Mouse (Mus musculus): ENCODE results near the gene Lrrc43. TPM values are rescaled to one million over a fixed set of nuclear protein-coding genes. Genes with fewer than 3 reads are reported as not detected.

The Lrrc43 gene
- not detected in 2 replicates for polyA plus RNA-seq (2015; fragmentation: Nextera tagmentation; extraction: Ambion mirVana)

GRCm38 (mm10) chr5:123489112-123489785 lies at the start of gene Lrrc43, which contains the start of gene Il31:
TSS of gene Lrrc43 (plus strand) at chr5:123489305.
TSS of gene Il31 (minus strand) at chr5:123489489.
- no peak within 1 kb of the TSS; the same call in 1 of the 2 replicates for H3K9ac ChIP-seq (replicated peaks)
- no peak for TF ChIP-seq CTCF (IDR thresholded peaks at IDR 0.05; ENCODE audit: low read depth)
- no peak for TF ChIP-seq EP300 (IDR thresholded peaks at IDR 0.05; ENCODE audit: low read depth)
- WGBS (ENCODE audit: insufficient replicate concordance), result 11% methylated on average over 25 of the region's 25 CpGs
- H3K9me3 ChIP-seq (ENCODE audit: low read length), result no peaks in the 10 kb centered on the region
- ATAC-seq (no peak), DNase-seq (no peak)
- H3K4me2 ChIP-seq (ENCODE audit: low read depth, low read length), result 0 out of 2 replicates have a peak within 1 kb of the TSS, but pooled peaks have one; percentile 13
- no peak within 1 kb of the TSS for H3K4me3 ChIP-seq (ENCODE audit: low read depth, low read length)
- H3K27me3 ChIP-seq (ENCODE audit: insufficient read depth, low read length), result peaks cover 5% of the 10 kb centered on the region; the same call in 1 of the 2 replicates
- no peak within 1 kb of the TSS for H3K27ac ChIP-seq (ENCODE audit: low read depth)
- no peaks in the 10 kb centered on the region for H3K4me1 ChIP-seq (ENCODE audit: insufficient read depth)
- no peaks in the 10 kb centered on the region for H3K36me3 ChIP-seq (replicated peaks; ENCODE audit: insufficient read depth, low read length)

GRCm38 (mm10) chr5:123439312-123439711 lies 49.8 kb upstream of the Lrrc43 start:
- 0 out of 2 replicates have a peak, but pooled peaks cover 7% of the 10 kb centered on the region for H3K4me1 ChIP-seq (ENCODE audit: insufficient read depth)
- no peaks in the 10 kb centered on the region for H3K27me3 ChIP-seq (ENCODE audit: insufficient read depth, low read length)
- H3K9me3 ChIP-seq (ENCODE audit: low read length), result no peaks in the 10 kb centered on the region
- TF ChIP-seq EP300 (IDR thresholded peaks at IDR 0.05; ENCODE audit: low read depth) (no peak), CTCF (IDR thresholded peaks at IDR 0.05; ENCODE audit: low read depth) (no peak)
- WGBS (ENCODE audit: insufficient replicate concordance), result 76% methylated on average over 1 of the region's 1 CpGs
- H3K36me3 ChIP-seq (replicated peaks; ENCODE audit: insufficient read depth, low read length), result peaks cover 30% of the 10 kb centered on the region
- no peak overlapping the region for H3K4me3 ChIP-seq (ENCODE audit: low read depth, low read length)
- H3K27ac ChIP-seq (ENCODE audit: low read depth), result no peak overlapping the region
- H3K4me2 ChIP-seq (ENCODE audit: low read depth, low read length), result no peak overlapping the region
- ATAC-seq (no peak), DNase-seq (no peak)
- no peak overlapping the region for H3K9ac ChIP-seq (replicated peaks)

DNA sequence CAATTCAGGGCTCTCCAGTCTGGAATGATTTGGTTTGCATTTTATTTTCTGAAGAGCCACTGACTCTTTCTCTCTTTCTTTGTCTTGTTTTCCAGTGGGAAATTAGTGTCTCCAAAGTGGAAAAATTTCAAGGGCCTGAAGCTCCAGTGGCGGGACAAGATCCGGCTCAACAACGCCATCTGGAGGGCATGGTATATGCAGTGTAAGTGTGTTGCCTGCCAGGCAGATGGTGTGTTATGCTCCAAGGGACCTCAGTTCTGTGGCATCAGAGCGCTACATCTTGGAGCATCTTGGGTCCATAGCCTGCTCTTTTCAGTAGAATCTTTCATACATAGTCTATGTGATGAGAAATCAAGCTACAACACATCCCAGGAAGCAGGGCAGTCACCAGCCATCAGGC lies 49.2 kb upstream of the Lrrc43 start:
- Histone ChIP-seq H3K9me3 (ENCODE audit: low read length) (no peaks in the 10 kb centered on the region), H3K9ac (replicated peaks) (no peak overlapping the region), H3K4me2 (ENCODE audit: low read depth, low read length) (no peak overlapping the region), H3K4me3 (ENCODE audit: low read depth, low read length) (no peak overlapping the region), H3K36me3 (replicated peaks; ENCODE audit: insufficient read depth, low read length) (peaks cover 36% of the 10 kb centered on the region), H3K4me1 (ENCODE audit: insufficient read depth) (0 out of 2 replicates have a peak, but pooled peaks cover 7% of the 10 kb centered on the region), H3K27ac (ENCODE audit: low read depth) (no peak overlapping the region), H3K27me3 (ENCODE audit: insufficient read depth, low read length) (no peaks in the 10 kb centered on the region)
- ATAC-seq (no peak), DNase-seq (no peak)
- peak; percentile 40 for TF ChIP-seq CTCF (IDR thresholded peaks at IDR 0.05; ENCODE audit: low read depth)
- TF ChIP-seq EP300 (IDR thresholded peaks at IDR 0.05; ENCODE audit: low read depth), result no peak
- 80% methylated on average over 4 of the region's 4 CpGs for WGBS (ENCODE audit: insufficient replicate concordance)

DNA sequence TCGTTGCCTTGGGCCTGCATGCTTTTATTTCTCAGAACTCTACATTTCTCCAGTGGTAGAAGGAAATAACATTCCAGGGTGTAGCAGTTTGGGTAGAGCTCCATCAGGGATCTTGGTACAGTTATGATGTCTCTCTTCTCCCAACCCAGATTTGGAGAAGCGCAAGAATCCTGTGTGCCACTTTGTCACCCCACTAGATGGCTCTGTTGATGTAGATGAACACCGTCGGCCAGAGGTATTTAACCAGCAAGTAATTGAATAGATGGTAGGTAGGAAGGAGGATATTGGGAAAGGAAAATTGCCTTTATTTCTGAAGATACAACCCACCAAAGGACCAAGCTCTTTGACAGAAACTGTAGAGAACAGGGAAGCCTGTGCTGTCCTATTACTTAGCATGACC lies 48.4 kb upstream of the Lrrc43 start:
- H3K9ac ChIP-seq (replicated peaks), result no peak overlapping the region
- 68% methylated on average over 4 of the region's 4 CpGs for WGBS (ENCODE audit: insufficient replicate concordance)
- no peak overlapping the region for H3K27ac ChIP-seq (ENCODE audit: low read depth)
- no peak overlapping the region for H3K4me2 ChIP-seq (ENCODE audit: low read depth, low read length)
- H3K27me3 ChIP-seq (ENCODE audit: insufficient read depth, low read length), result no peaks in the 10 kb centered on the region
- ATAC-seq (no peak), DNase-seq (no peak)
- peaks cover 36% of the 10 kb centered on the region for H3K36me3 ChIP-seq (replicated peaks; ENCODE audit: insufficient read depth, low read length)
- H3K4me1 ChIP-seq (ENCODE audit: insufficient read depth), result 0 out of 2 replicates have a peak, but pooled peaks cover 7% of the 10 kb centered on the region
- no peak overlapping the region for H3K4me3 ChIP-seq (ENCODE audit: low read depth, low read length)
- TF ChIP-seq EP300 (IDR thresholded peaks at IDR 0.05; ENCODE audit: low read depth) (no peak), CTCF (IDR thresholded peaks at IDR 0.05; ENCODE audit: low read depth) (no peak)
- H3K9me3 ChIP-seq (ENCODE audit: low read length), result no peaks in the 10 kb centered on the region

DNA sequence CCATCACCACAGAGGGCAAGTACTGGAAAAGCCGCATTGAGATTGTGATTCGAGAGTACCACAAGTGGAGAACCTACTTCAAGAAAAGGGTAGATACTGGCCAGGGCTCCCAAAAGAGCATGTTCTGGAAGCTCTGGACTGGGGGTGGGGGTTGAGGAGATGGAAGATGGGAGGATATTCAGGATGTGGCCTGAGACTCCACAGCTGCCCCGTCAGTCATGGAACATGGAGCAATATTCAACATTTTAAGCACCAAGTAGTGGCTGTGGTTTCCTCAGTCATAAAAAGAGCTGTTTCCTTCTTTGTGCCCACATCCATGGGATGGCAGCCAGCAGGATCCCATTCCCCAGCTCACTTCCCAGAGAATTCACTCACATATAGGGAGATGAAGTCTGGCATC lies 46.8 kb upstream of the Lrrc43 start:
- DNase-seq (no peak), ATAC-seq (no peak)
- TF ChIP-seq EP300 (IDR thresholded peaks at IDR 0.05; ENCODE audit: low read depth) (no peak), CTCF (IDR thresholded peaks at IDR 0.05; ENCODE audit: low read depth) (no peak)
- Histone ChIP-seq H3K4me1 (ENCODE audit: insufficient read depth) (no peaks in the 10 kb centered on the region), H3K4me3 (ENCODE audit: low read depth, low read length) (no peak overlapping the region), H3K27me3 (ENCODE audit: insufficient read depth, low read length) (no peaks in the 10 kb centered on the region), H3K9ac (replicated peaks) (no peak overlapping the region), H3K36me3 (replicated peaks; ENCODE audit: insufficient read depth, low read length) (peaks cover 44% of the 10 kb centered on the region), H3K9me3 (ENCODE audit: low read length) (no peaks in the 10 kb centered on the region), H3K27ac (ENCODE audit: low read depth) (no peak overlapping the region), H3K4me2 (ENCODE audit: low read depth, low read length) (no peak overlapping the region)
- 83% methylated on average over 3 of the region's 3 CpGs for WGBS (ENCODE audit: insufficient replicate concordance)

DNA sequence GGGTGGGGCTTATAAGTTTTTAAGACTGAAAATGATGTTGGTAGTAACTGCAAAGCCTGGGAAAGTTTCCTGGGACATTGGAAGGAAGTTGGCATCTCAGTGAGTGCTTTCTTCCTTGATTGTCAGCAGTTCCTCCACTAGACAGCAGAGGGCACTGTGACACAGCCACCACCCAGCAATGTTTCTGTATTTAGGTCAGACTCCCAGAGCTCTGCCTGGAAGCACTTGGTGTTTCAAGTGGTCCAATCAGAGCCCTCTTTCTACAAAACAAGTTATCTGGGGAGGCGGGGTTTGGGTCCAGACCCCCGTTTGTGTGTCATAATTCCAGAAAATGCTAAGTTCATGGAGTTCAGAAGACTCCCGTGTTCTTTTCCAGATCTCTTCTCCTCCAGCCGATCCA lies 45.0 kb upstream of the Lrrc43 start:
- peak; percentile 44; the same call in 1 of the 2 replicates for ATAC-seq
- Histone ChIP-seq H3K9me3 (ENCODE audit: low read length) (no peaks in the 10 kb centered on the region), H3K27ac (ENCODE audit: low read depth) (no peak overlapping the region), H3K9ac (replicated peaks) (no peak overlapping the region), H3K4me1 (ENCODE audit: insufficient read depth) (no peaks in the 10 kb centered on the region), H3K4me2 (ENCODE audit: low read depth, low read length) (no peak overlapping the region), H3K27me3 (ENCODE audit: insufficient read depth, low read length) (no peaks in the 10 kb centered on the region), H3K36me3 (replicated peaks; ENCODE audit: insufficient read depth, low read length) (peaks cover 58% of the 10 kb centered on the region), H3K4me3 (ENCODE audit: low read depth, low read length) (no peak overlapping the region)
- WGBS (ENCODE audit: insufficient replicate concordance), result 57% methylated on average over 4 of the region's 4 CpGs
- DNase-seq, result peak; percentile 73
- peak; percentile 90 for TF ChIP-seq CTCF (IDR thresholded peaks at IDR 0.05; ENCODE audit: low read depth)
- TF ChIP-seq EP300 (IDR thresholded peaks at IDR 0.05; ENCODE audit: low read depth), result no peak

Data from liver, postnatal 0 days (tissue).